Mouse (Mus musculus) lung, embryonic 16.5 days (tissue): ENCODE data around the gene Plce1. TPM values are rescaled to one million over a fixed set of nuclear protein-coding genes. Genes with fewer than 3 reads are reported as not detected.
A peak's percentile ranks its signal among the peaks of the same experiment; 100 is the strongest.

ENCODE experiments used
- ATAC-seq: fragments of 200-750 bp; cut with Nextera tagmentation; 2 replicates; pipeline ENCODE4 v1.8.0; 2017; ENCODE audit warnings: low read depth, mild to moderate bottlenecking, moderate library complexity
- H3K27ac ChIP-seq: fragments of 300-500 bp; sonication (generic); 2 replicates; pipeline ENCODE4 v1.5.1; 2014; ENCODE audit warnings: mild to moderate bottlenecking, control low read depth, low read length
- H3K27me3 ChIP-seq: fragments of 300-500 bp; sonication (generic); 2 replicates; pipeline ENCODE4 v1.6.1; 2014; ENCODE audit warnings: low read depth, low read length, mixed read lengths; ENCODE audit not compliant: control insufficient read depth, insufficient read depth
- H3K36me3 ChIP-seq: fragments of 300-500 bp; sonication (generic); 2 replicates; pipeline ENCODE4 v1.6.1; 2014; ENCODE audit warnings: low read length; ENCODE audit not compliant: control insufficient read depth, insufficient read depth
- H3K4me1 ChIP-seq: fragments of 300-500 bp; sonication (generic); replicated peaks from 2 replicates; pipeline ENCODE4 v1.6.1; 2014; ENCODE audit warnings: low read length, mixed read lengths; ENCODE audit not compliant: control insufficient read depth, insufficient read depth
- H3K4me2 ChIP-seq: fragments of 300-500 bp; sonication (generic); 2 replicates; pipeline ENCODE4 v1.6.1; 2014; ENCODE audit warnings: low read depth, low read length, control low read depth
- H3K4me3 ChIP-seq: fragments of 300-500 bp; sonication (generic); 2 replicates; pipeline ENCODE4 v1.5.1; 2014; ENCODE audit warnings: mild to moderate bottlenecking, low read length, control low read depth
- H3K9ac ChIP-seq: fragments of 300-500 bp; sonication (generic); 2 replicates; pipeline ENCODE4 v1.6.1; 2014; ENCODE audit warnings: low read length, control low read depth
- H3K9me3 ChIP-seq: fragments of 300-500 bp; sonication (generic); 2 replicates; pipeline ENCODE4 v1.6.1; 2016; ENCODE audit warnings: low read length; ENCODE audit not compliant: control insufficient read depth
- WGBS: fragments of 180-500 bp; shearing (Covaris S2); extraction: QIAGEN DNeasy Blood & Tissue Kit; methylation state at CpG from one replicate; pipeline ENCODE4 v1.1.7; 2014; 5-methylcytosine and 5-hydroxymethylcytosine counted together
- polyA plus RNA-seq: library from polyadenylated mRNA; unstranded; fragments of >200 nt; fragmentation: Nextera tagmentation; extraction: Ambion mirVana; gene quantifications from 2 replicates; pipeline ENCODE4 v1.2.1, GENCODE M21; 2015

Gene Plce1
- polyA plus RNA-seq, 1 experiment from 2014 or later, result 4.1 TPM

DNA sequence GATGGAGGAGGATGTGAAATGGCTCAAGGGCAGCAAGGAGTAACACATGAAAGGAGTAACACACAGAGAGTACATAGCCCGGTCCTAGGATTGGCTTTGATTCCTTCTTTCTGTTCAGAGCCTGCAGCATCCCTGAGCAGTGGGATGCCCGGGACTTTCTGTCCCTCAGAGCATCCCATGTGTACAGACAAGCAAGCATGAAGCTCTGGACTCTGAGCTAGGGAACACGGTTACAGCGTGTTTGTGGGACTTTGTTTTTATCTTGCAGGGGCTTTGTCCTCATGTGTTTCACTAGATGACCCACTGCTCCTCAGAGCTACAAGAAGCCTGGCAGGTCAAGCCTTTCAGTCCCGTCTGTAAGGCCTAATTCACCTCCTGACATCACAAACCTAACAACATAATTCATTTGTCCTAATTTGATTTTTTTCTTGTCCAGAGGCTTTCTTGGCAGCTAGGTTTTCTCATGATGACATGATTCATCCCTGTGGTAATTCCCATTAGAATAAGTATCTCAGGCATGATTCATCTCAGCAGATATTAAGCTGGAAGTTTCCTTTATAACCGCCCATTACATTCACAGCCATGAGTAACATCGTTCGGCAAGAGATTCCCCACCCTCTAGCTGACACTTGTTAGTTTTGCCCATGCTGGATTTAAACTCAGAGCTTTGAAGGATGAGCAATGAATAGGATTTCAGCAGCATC is 128.2 kb downstream of the Plce1 start:
- Histone ChIP-seq H3K4me1 (0 out of 2 replicates have a peak, but pooled peaks cover 5% of the 10 kb centered on the region), H3K4me3 (no peak overlapping the region), H3K27ac (no peak overlapping the region), H3K9ac (no peak overlapping the region), H3K36me3 (no peaks in the 10 kb centered on the region), H3K9me3 (no peaks in the 10 kb centered on the region), H3K4me2 (no peak overlapping the region), H3K27me3 (no peaks in the 10 kb centered on the region)
- 84% methylated on average over 8 of the region's 8 CpGs for WGBS
- no peak for ATAC-seq

DNA sequence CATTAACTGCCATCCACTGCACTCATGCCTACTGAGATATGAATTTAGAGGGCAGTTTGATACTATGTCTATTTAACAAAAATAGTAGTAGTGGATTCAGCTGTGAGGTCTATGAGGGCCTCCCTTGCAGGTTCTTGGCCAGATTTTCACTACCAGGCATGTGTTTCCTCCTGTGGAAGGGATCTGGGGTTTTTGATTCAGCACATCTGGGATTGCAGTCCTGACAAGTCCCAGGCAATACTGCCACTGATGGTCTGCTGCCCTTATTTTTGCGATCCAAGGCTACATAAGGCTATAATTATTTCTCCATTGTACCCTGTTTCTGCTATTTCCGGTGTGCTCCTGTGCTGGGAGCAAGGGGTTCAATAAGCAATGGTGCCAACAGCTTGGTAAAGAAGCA is 129.4 kb downstream of the Plce1 start:
- no peaks in the 10 kb centered on the region for H3K36me3 ChIP-seq
- H3K9me3 ChIP-seq, result no peaks in the 10 kb centered on the region
- ATAC-seq, result no peak
- WGBS, result 91% methylated on average over 2 of the region's 2 CpGs
- H3K9ac ChIP-seq, result no peak overlapping the region
- H3K4me1 ChIP-seq, result 0 out of 2 replicates have a peak, but pooled peaks cover 6% of the 10 kb centered on the region
- H3K27ac ChIP-seq, result 0 out of 2 replicates have a peak overlapping the region, but pooled peaks have one; percentile 17
- no peak overlapping the region for H3K4me2 ChIP-seq
- no peaks in the 10 kb centered on the region for H3K27me3 ChIP-seq
- no peak overlapping the region for H3K4me3 ChIP-seq

DNA sequence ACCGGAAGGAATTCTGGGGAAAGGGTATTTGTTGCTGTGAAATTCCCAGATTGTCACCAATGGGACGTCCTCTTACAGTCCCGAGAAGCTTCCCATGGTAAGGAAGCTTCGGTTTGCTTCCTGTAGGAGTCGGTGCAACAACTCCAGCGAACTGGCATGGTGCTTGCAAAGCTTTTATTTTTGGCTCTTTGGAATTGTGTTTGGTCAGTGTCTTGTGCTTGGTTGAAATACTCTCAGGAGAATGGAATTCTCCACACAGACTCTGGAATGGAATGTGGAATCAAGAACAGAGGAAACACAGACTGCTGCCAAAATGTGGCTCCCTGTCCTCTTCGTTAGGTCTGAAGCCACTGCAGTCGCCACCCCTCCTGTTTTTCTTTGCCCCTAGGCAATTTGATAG is 129.9 kb downstream of the Plce1 start:
- no peak overlapping the region for H3K4me3 ChIP-seq
- WGBS, result 78% methylated on average over 8 of the region's 8 CpGs
- H3K4me1 ChIP-seq, result 0 out of 2 replicates have a peak, but pooled peaks cover 6% of the 10 kb centered on the region
- H3K9me3 ChIP-seq, result no peaks in the 10 kb centered on the region
- H3K27ac ChIP-seq, result 0 out of 2 replicates have a peak overlapping the region, but pooled peaks have one; percentile 17
- ATAC-seq, result no peak
- H3K36me3 ChIP-seq, result no peaks in the 10 kb centered on the region
- no peak overlapping the region for H3K9ac ChIP-seq
- no peaks in the 10 kb centered on the region for H3K27me3 ChIP-seq
- no peak overlapping the region for H3K4me2 ChIP-seq

DNA sequence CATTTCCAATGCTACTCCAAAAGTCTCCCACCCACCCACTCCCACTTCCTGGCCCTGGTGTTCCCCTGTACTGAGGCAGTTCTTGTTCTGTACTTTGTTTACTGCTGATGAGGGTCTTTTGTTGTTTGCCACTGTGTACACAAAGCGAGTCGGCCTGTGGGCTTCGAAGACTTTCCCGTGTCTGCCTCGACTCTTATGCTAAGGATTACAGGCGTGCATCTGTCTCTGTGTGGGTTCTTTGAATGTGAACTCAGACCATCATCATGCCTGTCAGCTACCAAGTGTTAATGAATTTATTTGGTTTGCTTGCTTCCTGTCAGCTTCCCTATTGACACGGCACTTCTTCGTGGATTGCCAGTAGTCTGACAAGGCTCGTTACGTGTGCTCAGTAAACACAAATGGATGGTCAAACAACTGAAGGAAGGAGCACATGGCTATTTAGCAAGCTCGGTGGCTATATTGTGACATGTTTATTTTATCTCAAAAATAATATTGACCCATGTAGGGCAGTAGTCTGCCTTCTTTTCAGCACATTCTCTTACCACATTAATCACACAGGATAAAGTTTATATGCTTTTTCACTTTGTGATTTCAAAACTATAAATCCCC is 133.3 kb downstream of the Plce1 start:
- 43% methylated on average over 11 of the region's 11 CpGs for WGBS
- ATAC-seq, result no peak
- H3K27me3 ChIP-seq, result no peaks in the 10 kb centered on the region
- H3K4me3 ChIP-seq, result no peak overlapping the region
- no peaks in the 10 kb centered on the region for H3K36me3 ChIP-seq
- H3K9me3 ChIP-seq, result no peaks in the 10 kb centered on the region
- no peak overlapping the region for H3K4me2 ChIP-seq
- H3K9ac ChIP-seq, result no peak overlapping the region
- 0 out of 2 replicates have a peak, but pooled peaks cover 6% of the 10 kb centered on the region for H3K4me1 ChIP-seq
- no peak overlapping the region for H3K27ac ChIP-seq

DNA sequence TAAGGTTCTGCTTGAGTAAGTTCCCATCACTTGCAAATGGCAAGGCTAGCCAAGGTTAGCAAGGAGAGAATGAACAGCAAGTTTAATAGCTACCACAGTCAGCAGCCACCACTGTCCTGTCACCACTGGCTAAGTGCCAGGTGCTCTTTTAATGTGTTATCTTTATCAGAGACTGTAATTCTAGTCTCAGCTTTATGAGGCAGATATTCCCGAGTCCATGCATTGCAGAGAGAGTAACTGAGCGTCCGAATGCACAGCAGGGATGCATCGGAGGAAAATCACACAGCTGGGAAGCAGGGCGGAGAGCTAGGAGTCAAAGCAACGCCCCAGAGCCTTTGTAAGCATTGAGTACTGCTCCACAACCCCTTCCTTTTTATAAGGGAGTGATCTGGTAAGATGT is 134.4 kb downstream of the Plce1 start:
- no peaks in the 10 kb centered on the region for H3K36me3 ChIP-seq
- ATAC-seq, result peak; percentile 15; the same call in 1 of the 2 replicates
- no peaks in the 10 kb centered on the region for H3K27me3 ChIP-seq
- 0 out of 2 replicates have a peak, but pooled peaks cover 6% of the 10 kb centered on the region for H3K4me1 ChIP-seq
- H3K4me3 ChIP-seq, result no peak overlapping the region
- no peak overlapping the region for H3K27ac ChIP-seq
- 50% methylated on average over 6 of the region's 6 CpGs for WGBS
- no peaks in the 10 kb centered on the region for H3K9me3 ChIP-seq
- no peak overlapping the region for H3K9ac ChIP-seq
- no peak overlapping the region for H3K4me2 ChIP-seq

DNA sequence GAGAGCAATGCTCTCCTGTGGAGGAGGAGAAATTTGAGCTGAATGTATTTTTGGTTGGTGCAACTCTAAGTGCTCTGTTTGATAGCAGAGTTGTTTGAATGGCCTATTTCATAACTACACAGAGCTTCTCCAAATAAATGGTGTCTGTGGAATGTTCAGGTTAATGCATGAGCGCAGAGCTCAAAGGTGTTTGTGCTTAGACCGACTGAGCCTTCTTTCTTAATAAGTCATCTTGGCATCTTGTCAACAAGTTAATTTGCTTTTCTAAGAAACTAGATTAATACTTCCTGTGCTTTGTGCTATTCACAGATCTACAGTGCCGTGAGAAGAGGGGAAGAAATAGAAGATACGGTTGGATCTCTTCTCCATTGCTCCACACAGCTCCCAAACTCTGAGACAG is 139.2 kb downstream of the Plce1 start:
- WGBS, result 55% methylated on average over 4 of the region's 4 CpGs

DNA sequence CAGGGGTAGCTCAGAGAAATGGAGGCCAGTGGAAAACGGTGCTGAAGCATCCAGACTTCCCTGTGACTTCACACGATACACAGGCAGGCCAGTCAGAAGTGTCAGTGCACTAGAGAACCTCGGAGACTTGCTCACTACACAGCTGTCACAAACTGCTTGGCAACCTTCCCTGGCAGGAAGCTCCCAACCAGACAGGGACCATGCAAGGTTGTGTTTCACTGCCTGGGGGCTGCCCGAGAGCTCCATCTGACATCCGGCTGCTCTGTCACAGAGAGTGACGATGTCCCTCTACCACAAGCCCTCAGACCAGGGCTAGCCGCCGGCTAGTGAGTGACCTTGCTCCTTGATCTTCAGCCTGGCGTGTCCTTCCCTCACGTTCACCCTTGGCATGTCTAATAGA is 140.6 kb downstream of the Plce1 start:
- Histone ChIP-seq H3K4me1 (peaks cover 5% of the 10 kb centered on the region; the same call in 1 of the 2 replicates), H3K36me3 (no peaks in the 10 kb centered on the region), H3K9me3 (no peaks in the 10 kb centered on the region), H3K4me2 (no peak overlapping the region), H3K27me3 (no peaks in the 10 kb centered on the region), H3K27ac (no peak overlapping the region), H3K4me3 (no peak overlapping the region), H3K9ac (no peak overlapping the region)
- peak; percentile 52 for ATAC-seq
- 50% methylated on average over 10 of the region's 10 CpGs for WGBS

More for the DNA sequence above, 139.2 kb downstream of the Plce1 start:
- H3K27ac ChIP-seq, result no peak overlapping the region
- ATAC-seq, result no peak
- no peak overlapping the region for H3K4me3 ChIP-seq
- H3K9me3 ChIP-seq, result no peaks in the 10 kb centered on the region
- no peaks in the 10 kb centered on the region for H3K27me3 ChIP-seq
- no peaks in the 10 kb centered on the region for H3K36me3 ChIP-seq
- H3K4me2 ChIP-seq, result no peak overlapping the region
- H3K9ac ChIP-seq, result no peak overlapping the region
- H3K4me1 ChIP-seq, result peaks cover 5% of the 10 kb centered on the region; the same call in 1 of the 2 replicates

DNA sequence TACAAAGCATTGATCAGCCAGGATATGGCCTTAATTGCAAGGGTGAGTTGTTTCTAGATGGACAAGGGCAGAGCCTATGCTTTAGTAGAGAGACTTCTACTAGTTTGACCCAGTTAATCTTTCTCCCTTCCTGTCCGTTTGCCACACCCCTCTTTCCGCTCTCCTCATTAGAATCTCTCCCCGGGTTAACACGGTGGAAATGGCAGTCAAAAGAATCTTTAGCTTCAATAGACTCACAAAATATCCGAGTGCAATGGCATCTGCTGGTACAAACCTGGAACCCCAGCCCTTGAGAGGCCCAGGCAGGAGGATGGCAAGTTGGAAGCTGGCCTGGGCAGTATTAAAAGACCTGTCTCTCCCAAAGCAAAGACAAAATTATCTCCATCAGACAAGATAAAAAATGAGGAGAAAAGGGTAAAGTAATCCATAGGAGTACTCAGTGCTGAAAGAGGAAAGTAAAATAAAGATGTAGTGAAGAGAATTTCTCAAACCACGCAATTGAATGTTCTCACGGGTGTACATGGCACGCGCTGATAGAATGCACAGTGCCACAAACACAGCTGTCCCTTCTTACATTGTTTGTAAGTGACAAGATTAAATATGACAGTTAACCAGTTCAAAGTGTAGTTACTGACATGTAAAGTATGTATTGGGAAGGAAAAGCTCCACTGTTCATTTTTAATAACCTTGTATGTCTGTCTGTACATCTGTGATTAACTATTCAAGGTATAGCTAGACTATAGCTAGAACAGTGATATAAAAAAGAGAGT is 145.5 kb downstream of the Plce1 start:
- Histone ChIP-seq H3K9ac (no peak overlapping the region), H3K4me3 (no peak overlapping the region), H3K4me1 (peaks cover 9% of the 10 kb centered on the region; the same call in 1 of the 2 replicates), H3K27me3 (no peaks in the 10 kb centered on the region), H3K36me3 (no peaks in the 10 kb centered on the region), H3K4me2 (no peak overlapping the region), H3K27ac (no peak overlapping the region), H3K9me3 (no peaks in the 10 kb centered on the region)
- 61% methylated on average over 9 of the region's 9 CpGs for WGBS
- no peak for ATAC-seq
